Mouse (Mus musculus): ENCODE measurements around the gene Nmrk2.
A peak's percentile ranks its signal among the peaks of the same experiment; 100 is the strongest.

GRCm38 (mm10) chr10:81240876-81241275 lies 39.0 kb upstream of the Nmrk2 start:
- TF ChIP-seq CTCF (IDR thresholded peaks at IDR 0.05; ENCODE audit: control insufficient read depth, insufficient read depth, low read length) = peak; percentile 71
- no peak for TF ChIP-seq POLR2A (IDR thresholded peaks at IDR 0.05; ENCODE audit: borderline replicate concordance, control insufficient read depth, low read depth, low read length)

All from bone marrow, adult 2 months (tissue).